Mouse (Mus musculus) lung, adult 2 months (tissue): ENCODE measurements at regions not wholly inside any gene's neighbourhood (a gene's known extent, or its start where the extent isn't known, plus 50 kb on each side); places are given as distances from the start of the nearest gene placed in this dataset.

Experiments used
- DNase-seq: peaks from one replicate; pipeline ENCODE4 v3.0.0; 2022
- H3K4me1 ChIP-seq: fragments of 200-500 bp; 2 replicates; pipeline ENCODE4 v1.6.1; 2011; ENCODE audit warnings: low read length; ENCODE audit not compliant: control insufficient read depth, insufficient read depth
- H3K4me3 ChIP-seq: fragments of 200-500 bp; replicated peaks from 2 replicates; pipeline ENCODE3; 2011; ENCODE audit warnings: low read depth, mild to moderate bottlenecking, control low read depth, low read length; ENCODE audit errors: extremely low read depth
- CTCF ChIP-seq: fragments of 200-500 bp; IDR thresholded peaks from 2 replicates; pipeline ENCODE4 v1.5.1; 2011; ENCODE audit warnings: mild to moderate bottlenecking, low read length, control low read depth; ENCODE audit not compliant: insufficient read depth
- POLR2A ChIP-seq: fragments of 200-500 bp; IDR thresholded peaks from 2 replicates; pipeline ENCODE4 v1.6.1; 2011; ENCODE audit warnings: low read depth, mild to moderate bottlenecking, control low read depth, low read length, borderline replicate concordance; ENCODE audit errors: extremely low read depth
- WGBS: fragments of 180-500 bp; shearing (Covaris S2); methylation state at CpG from one replicate; pipeline ENCODE4 v1.1.7; 2018; 5-methylcytosine and 5-hydroxymethylcytosine counted together

DNA sequence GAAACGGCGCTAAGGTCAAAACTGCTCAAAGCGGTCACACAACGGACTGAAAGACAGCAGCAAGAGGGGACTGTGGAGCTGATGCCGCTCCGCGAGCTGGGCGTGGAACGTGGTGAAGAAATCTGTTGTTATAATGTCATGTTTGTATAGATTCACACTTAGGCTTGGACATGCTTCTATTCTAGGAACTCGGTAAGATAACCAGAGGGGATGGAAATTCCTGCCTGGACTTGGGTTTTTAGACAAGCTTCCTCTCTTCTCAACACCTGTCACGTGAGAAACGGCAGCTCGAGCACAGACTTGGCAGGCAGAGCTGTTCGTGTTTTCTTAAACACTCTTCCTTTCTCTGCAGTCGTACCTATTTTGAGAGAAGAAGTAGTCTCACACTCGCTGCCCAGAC is 307.5 kb downstream of the Ndfip2 start:
- no peak for TF ChIP-seq CTCF
- no peak for TF ChIP-seq POLR2A
- Histone ChIP-seq H3K4me3 (no peak overlapping the region), H3K4me1 (no peaks in the 10 kb centered on the region)
- 47% methylated on average over 16 of the region's 16 CpGs for WGBS
- DNase-seq, result peak; percentile 11

DNA sequence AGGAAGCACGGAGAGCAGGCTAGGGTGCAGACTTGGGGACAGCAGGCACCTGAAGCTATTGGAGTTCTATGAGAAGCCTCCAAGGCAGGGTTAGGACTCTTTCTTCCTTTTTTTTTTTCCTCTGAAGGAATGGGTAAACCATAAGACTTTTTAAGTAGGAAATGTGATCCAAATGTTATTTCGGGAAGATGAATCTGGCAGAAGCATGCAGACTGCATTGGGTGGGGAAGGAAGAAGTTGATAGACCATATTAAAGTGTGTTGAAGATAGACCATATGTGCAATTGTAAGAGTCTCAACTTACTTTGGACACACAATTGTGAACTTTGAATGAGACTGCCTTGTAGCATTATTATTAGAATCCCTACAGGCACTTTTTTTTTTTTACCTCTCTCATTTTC is 304.5 kb downstream of the Ndfip2 start:
- TF ChIP-seq POLR2A (no peak), CTCF (no peak)
- WGBS, result 87% methylated on average over 2 of the region's 2 CpGs
- DNase-seq, result no peak
- Histone ChIP-seq H3K4me3 (no peak overlapping the region), H3K4me1 (no peaks in the 10 kb centered on the region)

DNA sequence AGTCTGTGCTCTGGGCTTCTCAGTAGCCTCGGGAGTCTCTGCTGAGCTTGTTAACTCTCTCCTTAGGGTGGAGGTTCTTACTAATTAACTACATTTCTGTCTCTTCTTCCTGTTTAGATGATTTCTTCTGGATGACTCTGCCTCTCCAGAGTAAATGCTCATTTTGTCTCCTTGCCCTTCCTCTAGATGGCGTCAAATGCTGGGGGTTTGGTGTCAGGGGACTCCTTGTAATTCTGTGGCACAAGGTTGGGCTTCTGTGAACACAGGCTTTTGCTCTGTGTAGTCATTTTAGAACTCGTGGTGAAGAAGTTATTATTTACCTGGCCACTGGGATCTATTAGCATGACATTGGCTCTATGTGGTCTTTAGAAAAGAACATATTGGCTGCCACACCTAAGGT is 298.4 kb downstream of the Ndfip2 start:
- WGBS, result 67% methylated on average over 3 of the region's 3 CpGs
- H3K4me1 ChIP-seq, result no peaks in the 10 kb centered on the region
- TF ChIP-seq POLR2A, result no peak
- TF ChIP-seq CTCF, result no peak
- H3K4me3 ChIP-seq, result no peak overlapping the region
- DNase-seq, result no peak

DNA sequence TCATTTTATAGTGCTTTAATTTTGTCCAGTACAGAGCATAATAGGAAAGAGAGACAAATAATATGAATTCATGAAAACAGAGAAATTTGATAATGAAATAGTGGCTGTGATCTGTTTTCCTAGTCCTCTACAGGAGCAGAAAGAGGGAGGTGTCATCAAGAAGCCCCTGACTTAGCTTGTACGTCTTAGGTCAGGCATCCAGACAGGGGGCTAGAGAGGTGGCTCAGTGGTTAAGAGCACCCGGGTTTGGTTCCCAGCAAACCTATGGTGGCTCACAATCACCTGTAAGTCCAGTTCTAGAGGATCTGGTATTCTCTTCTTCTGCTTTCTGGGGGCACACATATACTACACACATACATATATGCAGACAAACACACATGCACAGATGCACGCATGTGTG is 285.7 kb downstream of the Ndfip2 start:
- DNase-seq, result no peak
- Histone ChIP-seq H3K4me1 (no peaks in the 10 kb centered on the region), H3K4me3 (no peak overlapping the region)
- TF ChIP-seq POLR2A, result no peak
- no peak for TF ChIP-seq CTCF
- WGBS, result 92% methylated on average over 3 of the region's 3 CpGs

DNA sequence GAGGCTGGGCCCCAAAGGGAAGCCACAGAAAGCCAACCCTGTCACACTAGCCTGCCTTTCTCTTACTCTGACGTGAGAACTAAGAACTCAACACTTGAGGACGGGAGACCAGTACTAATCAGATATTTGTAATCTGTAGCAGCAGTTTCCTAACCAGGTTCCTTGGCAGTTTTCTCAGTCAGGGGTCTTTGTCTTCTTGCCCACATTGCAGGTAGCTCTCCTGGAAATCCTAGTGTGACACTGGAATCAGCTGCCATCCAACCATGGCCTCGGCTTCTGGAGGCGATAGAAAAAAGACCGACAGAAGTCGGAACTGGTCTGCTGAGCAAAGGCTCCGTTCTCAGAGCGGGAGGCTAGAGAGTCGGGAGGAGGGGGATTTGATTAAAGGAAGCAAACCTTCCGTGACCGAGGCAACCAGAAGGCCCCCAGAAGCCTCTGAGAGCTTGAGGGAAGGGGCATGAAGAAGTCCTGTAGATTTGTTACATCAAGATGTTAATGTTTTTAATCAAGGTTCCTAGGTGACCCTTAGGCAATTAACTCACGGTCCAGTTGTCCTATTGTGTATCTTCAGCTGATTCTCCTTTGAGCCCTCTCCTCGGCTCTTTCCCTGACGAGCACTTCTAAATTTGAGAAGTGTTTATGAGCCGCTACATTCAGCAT is 284.2 kb downstream of the Ndfip2 start:
- 49% methylated on average over 15 of the region's 15 CpGs for WGBS
- H3K4me3 ChIP-seq, result no peak overlapping the region
- DNase-seq, result no peak
- no peaks in the 10 kb centered on the region for H3K4me1 ChIP-seq
- TF ChIP-seq CTCF (no peak), POLR2A (no peak)

DNA sequence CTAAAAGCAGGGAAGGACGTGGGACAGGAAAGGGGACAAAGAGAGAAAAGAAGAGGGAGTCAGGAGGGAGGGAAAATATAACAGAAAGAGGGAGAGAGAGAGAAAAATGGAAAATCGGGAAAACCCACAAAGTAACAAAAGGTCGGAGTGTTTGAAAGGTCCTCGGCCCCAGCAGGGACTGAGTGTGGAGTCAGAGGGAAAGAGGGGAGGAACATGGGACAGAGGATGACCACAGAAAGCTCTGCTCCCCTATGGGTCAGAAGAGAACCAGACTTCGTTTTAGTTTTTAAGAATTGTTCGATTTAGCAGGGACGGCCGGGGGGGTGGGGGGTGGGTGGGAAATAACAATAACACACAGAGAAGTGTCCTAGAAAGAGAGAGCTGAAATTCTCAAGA is 283.7 kb downstream of the Ndfip2 start:
- Histone ChIP-seq H3K4me1 (no peaks in the 10 kb centered on the region), H3K4me3 (no peak overlapping the region)
- 77% methylated on average over 8 of the region's 8 CpGs for WGBS
- no peak for DNase-seq
- TF ChIP-seq CTCF, result no peak
- no peak for TF ChIP-seq POLR2A

DNA sequence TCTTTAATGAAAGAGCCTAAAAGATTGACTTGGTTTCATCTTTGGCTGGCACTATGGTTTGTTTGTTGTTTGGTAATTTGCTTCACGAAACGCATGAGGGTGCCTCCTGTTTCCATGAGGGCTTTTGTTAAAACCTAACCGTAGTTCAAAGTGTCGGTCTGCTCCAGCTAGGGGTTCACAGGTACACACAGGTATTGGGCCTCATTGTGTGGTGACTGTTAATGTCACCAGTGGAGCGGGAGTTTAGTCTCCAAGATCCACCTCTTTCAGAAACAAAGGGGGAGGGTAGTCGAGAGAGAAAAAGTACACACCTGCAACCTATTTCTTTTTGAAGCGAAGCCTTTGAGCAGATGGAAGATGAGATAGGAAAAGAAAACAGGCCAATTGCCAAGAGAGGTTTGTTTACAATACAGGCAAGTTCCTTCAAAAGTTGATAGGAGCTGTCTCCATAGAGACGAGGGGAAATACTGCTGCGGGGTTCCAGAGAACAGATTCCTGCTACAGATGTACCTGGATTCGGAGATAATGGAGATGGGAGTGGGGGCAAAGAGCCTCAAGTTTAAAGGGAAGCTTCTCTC is 273.9 kb downstream of the Ndfip2 start:
- Histone ChIP-seq H3K4me1 (no peaks in the 10 kb centered on the region), H3K4me3 (no peak overlapping the region)
- TF ChIP-seq POLR2A (no peak), CTCF (no peak)
- WGBS, result 42% methylated on average over 10 of the region's 10 CpGs
- DNase-seq, result no peak

DNA sequence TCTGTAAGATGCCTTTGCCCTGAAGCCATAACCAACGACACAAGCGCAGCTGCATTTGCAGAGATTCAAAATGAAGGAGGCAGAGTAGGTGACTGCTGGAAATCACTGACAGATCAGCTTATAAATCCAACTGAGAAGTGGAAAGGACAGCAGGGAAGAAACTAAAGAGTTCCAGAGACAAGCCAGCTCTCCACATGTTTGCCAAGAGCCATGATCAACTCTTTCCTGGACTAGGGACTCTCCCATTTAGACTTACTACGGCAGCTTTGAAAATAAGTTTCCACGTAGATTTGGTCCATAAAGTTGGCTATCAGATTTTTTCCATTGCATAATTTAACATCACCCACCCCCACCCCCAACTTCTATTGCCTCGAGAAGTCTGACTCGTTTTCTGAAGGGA is 269.7 kb downstream of the Ndfip2 start:
- DNase-seq, result no peak
- 68% methylated on average over 6 of the region's 6 CpGs for WGBS
- Histone ChIP-seq H3K4me1 (no peaks in the 10 kb centered on the region), H3K4me3 (no peak overlapping the region)
- TF ChIP-seq POLR2A, result no peak
- no peak for TF ChIP-seq CTCF

DNA sequence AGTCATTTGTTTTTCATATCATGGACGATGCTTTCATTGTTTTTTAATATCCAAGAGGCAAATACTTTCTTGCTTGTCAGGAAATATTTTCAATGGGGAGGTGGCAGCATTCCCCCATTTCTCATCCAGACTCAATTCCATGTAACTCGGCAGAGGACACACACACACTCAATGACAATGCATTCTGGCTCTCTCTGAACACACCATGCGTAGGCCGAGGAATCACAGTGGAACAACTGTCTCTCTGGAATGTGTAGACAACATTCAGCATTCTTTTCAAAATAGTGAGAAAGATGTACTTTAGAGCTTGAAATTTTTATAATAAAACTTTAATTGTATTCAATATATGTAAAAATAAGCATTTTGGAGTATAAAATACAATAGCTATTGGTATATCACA is 265.5 kb downstream of the Ndfip2 start:
- Histone ChIP-seq H3K4me3 (no peak overlapping the region), H3K4me1 (no peaks in the 10 kb centered on the region)
- no peak for DNase-seq
- TF ChIP-seq CTCF (no peak), POLR2A (no peak)
- 74% methylated on average over 4 of the region's 4 CpGs for WGBS

DNA sequence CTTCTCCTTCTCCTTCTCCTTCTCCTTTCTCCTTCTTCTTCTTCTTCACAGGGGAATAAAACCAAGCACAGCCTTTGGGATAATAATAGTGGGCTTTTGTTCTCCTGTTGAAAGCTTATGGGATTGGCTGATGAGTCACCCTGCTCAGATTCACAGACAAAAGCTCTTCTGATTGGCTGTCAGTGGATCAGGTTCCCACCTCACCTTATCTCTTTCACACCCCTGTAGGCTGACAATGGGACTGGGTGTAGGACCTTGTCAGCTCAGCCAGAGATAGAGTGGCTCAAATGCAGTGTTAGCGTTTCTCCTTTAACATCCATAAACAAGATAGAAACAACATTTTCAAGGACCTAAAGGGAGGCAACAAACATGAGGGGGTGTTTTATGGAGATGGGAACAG is 263.9 kb downstream of the Ndfip2 start:
- 63% methylated on average over 1 of the region's 1 CpGs for WGBS
- H3K4me3 ChIP-seq, result no peak overlapping the region
- no peaks in the 10 kb centered on the region for H3K4me1 ChIP-seq
- no peak for DNase-seq
- TF ChIP-seq POLR2A (no peak), CTCF (no peak)

DNA sequence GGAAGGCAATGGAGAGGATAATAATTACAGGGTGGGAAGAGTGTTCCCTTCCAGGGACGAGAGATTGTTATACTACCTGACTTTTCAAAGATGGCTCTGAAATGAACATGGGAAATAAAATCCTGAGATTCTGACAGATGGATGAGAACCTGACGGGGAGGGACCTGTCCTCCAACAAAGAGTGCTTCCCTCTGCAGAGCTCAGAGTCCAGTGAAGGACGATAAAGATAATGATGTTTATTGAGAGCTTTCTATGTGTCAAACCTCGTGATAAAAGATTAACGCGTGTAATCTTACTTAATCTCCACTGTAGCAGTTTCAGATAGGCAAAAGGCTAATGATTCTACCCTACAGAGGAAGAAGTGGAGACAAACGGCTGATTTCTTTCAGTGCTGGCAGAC is 260.3 kb downstream of the Ndfip2 start:
- no peak for TF ChIP-seq CTCF
- TF ChIP-seq POLR2A, result no peak
- 54% methylated on average over 7 of the region's 7 CpGs for WGBS
- no peaks in the 10 kb centered on the region for H3K4me1 ChIP-seq
- DNase-seq, result no peak
- H3K4me3 ChIP-seq, result no peak overlapping the region
